Mouse (Mus musculus): ENCODE results near the gene Vash2. TPM values are rescaled to one million over a fixed set of nuclear protein-coding genes. Genes with fewer than 3 reads are reported as not detected.
A peak's percentile ranks its signal among the peaks of the same experiment; 100 is the strongest.
"Not testable (repeated sequence)": the region's sequence is repeated elsewhere in the genome, so short reads cannot be mapped to it uniquely, and the experiment has no call there.

Gene Vash2
- 1 to 10 TPM; 3.3 to 4.4 TPM for total RNA-seq (2021)
- long read RNA-seq, experiment 1, full-length matches to known transcripts: 5 of 6 reads
- long read RNA-seq, experiment 1, partial matches to known transcripts: 0 of 6 reads
- long read RNA-seq, experiment 1, other reads (novel, unspliced or antisense): 1 of 6 reads
- long read RNA-seq, experiment 2, partial matches to known transcripts: 2 of 4 reads
- long read RNA-seq, experiment 2, other reads (novel, unspliced or antisense): 1 of 4 reads

DNA sequence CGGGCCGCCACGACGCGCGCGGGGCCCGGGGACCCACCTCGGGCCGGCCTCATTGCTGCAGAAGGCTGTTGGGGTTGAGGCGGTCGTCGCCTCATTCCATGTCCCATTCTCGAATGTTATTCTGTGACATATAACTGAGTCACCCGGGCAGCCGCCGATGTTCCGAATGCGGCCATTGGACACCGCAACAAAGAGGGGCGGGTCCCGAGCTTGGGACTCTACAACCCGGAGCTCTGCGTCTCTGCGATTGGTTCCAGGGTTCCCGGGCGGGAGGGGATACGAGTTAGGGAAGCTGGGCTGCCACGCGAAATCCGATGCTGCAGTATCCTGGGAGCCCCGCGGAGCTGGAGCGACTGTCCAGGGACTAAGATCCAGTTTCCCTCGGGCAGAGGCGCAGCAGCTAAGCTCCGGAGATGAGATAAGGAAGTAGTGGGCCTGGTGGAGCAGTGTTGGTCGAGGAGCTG, at the start of gene Vash2:
Vash2 (minus strand) TSS at position 197 of the 464 bp plus-strand sequence.
- peak; percentile 78 to 79 for DNase-seq (ENCODE audit: low spot score in 2 of 2)
- intact Hi-C loops (cut with DNase I): no loop called here

DNA sequence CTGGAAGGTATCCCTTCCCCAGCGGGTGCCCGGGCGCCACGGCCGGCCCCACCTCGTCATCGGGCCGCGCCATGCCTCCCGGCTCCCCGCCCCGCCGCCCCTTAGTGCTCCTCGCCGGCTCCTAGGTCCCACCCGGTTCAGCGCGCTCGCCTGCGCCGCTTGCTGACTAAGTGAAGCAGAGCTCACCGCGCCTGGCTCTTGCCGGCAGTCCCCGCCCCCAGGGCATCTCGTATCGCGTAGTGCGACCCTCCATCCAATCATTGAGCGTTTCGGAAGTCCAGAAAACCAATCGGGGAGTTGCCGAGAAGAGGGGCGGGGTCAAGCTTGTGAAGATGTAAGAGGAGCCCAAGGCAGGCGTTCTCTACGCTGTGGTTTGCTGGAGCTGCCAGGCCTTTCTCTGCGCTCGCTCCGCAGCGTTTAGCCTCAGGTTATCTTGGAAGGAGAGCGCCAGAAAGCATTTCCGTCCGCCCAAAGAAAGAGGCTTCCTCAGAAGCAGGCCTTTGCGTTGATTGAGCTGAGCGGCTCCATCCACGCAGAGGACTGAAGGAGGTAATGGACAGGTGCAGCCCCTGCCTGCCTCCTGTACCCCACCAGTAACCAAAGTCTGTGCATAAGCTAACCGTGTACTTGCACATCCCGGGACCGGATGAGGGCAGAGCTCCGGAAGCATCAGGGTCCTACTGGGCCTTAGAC, 47.1 kb upstream of the Vash2 start, which contains the start of gene Flvcr1:
Flvcr1 (minus strand) TSS at position 138 of the 693 bp plus-strand sequence.
- peak; percentile 99 to 100 for DNase-seq (ENCODE audit: low spot score in 2 of 2)
- intact Hi-C loops (cut with DNase I): no loop called here

- intact Hi-C loops (cut with DNase I): no loop called here
Measured at GRCm38 (mm10) chr1:191025016-191026012, 46.2 kb upstream of the Vash2 start.

GRCm38 (mm10) chr1:191023806-191024205, 44.7 kb upstream of the Vash2 start:
- DNase-seq (ENCODE audit: low spot score in 2 of 2); intact Hi-C loops (cut with DNase I): not testable (repeated sequence)

More at GRCm38 (mm10) chr1:191025016-191026012, 46.2 kb upstream of the Vash2 start:
- DNase-seq (ENCODE audit: low spot score in 2 of 2): peak; percentile 22 to 41

DNA sequence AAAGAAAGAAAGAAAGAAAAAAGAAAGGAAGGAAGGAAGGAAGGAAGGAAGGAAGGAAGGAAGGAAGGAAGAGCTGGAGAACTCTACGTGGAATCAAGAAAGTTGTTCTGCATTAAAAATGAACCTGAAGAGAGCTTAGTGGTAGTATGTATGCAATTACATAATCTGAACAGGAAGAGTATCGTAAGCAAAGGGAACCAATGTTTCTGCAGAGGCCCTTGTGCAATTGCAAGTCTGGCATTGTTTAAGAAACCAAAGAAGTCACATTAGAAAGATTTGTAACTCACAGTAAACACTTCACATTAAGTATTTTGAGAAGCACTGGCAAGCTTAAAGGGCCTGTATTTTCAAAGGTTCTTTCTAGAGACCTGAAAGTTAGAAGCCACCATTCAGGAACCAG, 44.0 kb upstream of the Vash2 start:
- no peak for DNase-seq (ENCODE audit: low spot score in 2 of 2)
- intact Hi-C loops (cut with DNase I): no loop called here

DNA sequence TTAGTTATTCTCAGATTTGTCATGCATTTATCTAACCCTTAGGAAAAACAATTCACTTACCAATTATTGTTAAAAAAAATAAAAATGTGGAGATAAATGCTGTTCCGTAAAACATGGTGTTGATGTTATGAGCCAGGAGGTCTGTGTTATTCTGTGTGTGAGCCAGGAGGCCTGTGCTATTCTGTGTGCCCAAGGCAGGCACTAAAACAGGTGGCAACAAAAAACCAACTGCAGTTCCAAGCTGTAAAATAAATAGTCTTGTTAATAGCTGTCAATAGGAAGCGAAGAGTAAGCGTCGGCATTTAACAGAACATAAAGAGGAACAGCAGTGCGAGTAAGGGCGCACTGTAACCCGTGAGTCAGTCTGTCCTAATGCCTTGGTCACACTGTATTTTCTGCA, 41.9 kb upstream of the Vash2 start:
- DNase-seq (ENCODE audit: low spot score in 2 of 2): no peak
- intact Hi-C loops (cut with DNase I): no loop called here

DNA sequence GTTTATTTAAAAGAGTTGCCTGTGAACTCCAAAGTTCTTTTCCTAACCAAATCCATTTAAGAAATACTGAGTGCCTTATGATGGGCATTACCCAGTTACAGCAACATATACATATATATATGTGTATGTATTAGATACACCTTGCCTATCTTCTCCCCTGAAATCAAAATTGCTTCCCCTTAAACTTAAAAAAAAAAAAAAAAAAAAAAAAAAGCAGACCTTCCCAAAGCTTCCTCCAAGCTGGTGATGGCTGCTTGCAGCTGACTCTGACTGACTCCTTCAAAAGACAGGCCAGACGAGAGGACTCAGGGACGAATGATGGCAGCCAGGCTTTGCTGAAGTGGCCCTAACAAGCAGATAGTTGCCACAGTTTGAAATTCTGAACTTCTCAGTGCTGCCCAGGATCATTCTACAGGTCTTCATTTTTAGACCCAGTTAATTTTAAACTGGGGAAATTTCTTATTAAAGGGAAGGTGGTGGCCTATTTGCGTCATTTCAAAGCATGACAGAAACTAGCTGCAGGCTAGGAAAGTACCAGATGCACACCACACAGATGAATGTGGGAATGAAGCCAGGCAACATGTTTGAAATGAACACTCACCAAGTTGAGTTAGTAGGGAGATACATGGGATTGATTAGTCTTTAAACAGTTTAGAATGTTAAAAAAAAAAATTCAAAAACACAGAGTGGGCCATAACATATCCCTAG, 41.3 kb upstream of the Vash2 start:
- no peak for DNase-seq (ENCODE audit: low spot score in 2 of 2)
- intact Hi-C loops (cut with DNase I): no loop called here

GRCm38 (mm10) chr1:191019803-191020202, 40.7 kb upstream of the Vash2 start:
- intact Hi-C loops (cut with DNase I): no loop called here
- no peak for DNase-seq (ENCODE audit: low spot score in 2 of 2)

DNA sequence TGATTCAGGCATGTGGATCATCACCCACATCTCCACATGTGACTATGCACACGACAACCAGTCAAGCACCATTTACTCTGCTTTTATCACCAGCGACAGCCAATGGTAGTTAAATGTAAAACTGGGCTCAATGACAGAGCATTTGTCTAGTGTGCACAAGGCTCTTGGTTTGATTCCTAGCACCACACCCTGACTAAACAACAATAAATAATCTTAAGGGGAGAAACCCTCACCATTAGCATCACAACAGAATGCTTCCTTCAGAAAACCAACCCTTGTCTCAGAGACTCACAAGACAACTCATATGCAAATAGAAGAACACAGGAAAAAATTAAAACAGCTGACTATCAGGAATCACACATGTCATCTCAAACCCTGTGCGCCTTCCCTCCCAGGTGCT, 35.2 kb upstream of the Vash2 start:
- no peak for DNase-seq (ENCODE audit: low spot score in 2 of 2)
- intact Hi-C loops (cut with DNase I): no loop called here

DNA sequence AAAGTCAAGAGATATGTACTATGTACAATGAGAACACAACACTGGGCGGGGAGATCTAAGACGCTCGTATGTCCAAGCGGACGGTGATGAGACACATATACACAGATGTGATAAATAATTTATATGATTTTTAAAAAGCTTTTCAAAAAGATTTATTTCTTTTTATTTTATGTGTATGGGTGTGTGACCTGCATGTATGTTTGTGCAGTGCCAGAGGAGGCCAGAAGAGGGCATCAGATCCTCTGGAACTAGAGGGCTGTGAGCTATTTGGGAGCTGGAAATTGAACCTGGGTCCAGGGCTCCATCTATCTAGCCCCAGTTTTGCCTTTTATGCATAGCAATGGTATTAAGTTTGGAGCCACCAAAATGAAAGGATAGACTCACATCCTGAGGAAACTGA, 29.6 kb upstream of the Vash2 start:
- intact Hi-C loops (cut with DNase I): loop anchor here (5.0 kb wide), 1 partner anchor 66 kb away; no protein-coding TSS in a partner anchor
- no peak for DNase-seq (ENCODE audit: low spot score in 2 of 2)

- DNase-seq (ENCODE audit: low spot score in 2 of 2): no peak
- intact Hi-C loops (cut with DNase I): no loop called here
Measured at GRCm38 (mm10) chr1:191002201-191002600, 23.1 kb upstream of the Vash2 start.

DNA sequence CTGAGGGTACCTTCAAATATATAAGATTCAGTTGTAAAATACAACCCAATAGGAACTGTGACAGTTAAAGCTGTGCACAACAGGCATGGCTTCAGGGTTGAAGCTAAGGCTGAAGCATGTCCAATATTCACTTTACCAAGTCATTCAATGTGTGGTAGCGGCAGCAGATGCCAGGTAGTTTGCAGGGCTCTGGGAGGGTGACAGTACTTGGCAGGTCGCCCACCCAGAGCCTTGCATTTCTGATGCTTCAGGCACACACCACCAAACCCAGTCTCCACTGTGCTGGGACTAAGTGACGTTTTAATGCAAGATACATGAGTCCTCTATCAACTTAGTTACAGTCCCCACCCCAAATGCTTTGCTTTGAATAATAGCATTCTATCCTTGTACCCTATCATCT, 21.6 kb upstream of the Vash2 start:
- intact Hi-C loops (cut with DNase I): no loop called here

DNA sequence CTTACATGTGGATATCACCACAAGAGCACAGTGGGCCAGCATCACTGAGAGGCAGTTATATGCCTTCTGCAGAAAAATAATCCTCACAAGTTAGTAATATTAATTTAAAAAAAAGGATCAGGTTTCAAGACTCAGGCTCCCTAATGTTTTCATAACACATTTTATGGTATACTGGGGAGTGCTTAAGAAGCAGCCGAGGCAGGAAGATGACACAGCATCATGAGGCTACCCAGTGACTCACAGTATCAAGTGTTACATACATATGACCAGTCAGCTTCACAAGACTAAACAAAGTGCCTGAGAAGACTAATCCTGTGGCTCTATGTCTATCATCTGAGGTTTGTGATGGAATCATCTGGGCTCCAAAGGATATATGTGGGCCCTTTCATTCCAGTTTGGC, 18.9 kb upstream of the Vash2 start:
- intact Hi-C loops (cut with DNase I): no loop called here

More for the DNA sequence above, 21.6 kb upstream of the Vash2 start:
- DNase-seq (ENCODE audit: low spot score in 2 of 2): no peak

DNA sequence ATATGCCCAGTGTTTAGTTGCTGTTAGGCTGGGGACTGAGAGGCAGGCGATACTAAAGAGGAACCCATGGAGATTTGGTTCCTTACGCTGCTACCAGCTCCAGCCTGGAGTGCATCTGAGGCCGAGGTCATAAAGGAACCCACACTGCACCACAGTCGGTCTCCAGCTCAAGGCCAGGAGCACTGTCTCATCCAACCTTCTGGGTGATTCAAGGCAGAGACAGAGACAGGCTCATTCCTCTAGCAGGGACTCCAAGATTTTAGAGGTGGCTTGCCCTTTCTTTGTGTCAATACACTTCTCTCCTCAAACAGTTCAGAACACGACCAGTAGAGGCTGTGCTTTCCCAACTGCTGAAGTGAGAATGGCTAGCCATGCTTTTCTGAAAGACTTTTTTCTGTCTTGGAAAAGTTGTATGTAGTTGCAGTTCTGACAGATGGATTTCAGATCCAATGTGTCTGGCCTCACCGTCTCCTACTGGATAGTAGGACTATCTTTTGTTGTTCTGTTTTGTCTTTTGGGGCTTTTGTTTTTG, 17.3 kb upstream of the Vash2 start:
- no peak for DNase-seq (ENCODE audit: low spot score in 2 of 2)

More for the DNA sequence above, 18.9 kb upstream of the Vash2 start:
- DNase-seq (ENCODE audit: low spot score in 2 of 2): no peak

GRCm38 (mm10) chr1:190995548-190995947, 16.5 kb upstream of the Vash2 start:
- intact Hi-C loops (cut with DNase I): no loop called here

More for the DNA sequence above, 17.3 kb upstream of the Vash2 start:
- intact Hi-C loops (cut with DNase I): no loop called here

DNA sequence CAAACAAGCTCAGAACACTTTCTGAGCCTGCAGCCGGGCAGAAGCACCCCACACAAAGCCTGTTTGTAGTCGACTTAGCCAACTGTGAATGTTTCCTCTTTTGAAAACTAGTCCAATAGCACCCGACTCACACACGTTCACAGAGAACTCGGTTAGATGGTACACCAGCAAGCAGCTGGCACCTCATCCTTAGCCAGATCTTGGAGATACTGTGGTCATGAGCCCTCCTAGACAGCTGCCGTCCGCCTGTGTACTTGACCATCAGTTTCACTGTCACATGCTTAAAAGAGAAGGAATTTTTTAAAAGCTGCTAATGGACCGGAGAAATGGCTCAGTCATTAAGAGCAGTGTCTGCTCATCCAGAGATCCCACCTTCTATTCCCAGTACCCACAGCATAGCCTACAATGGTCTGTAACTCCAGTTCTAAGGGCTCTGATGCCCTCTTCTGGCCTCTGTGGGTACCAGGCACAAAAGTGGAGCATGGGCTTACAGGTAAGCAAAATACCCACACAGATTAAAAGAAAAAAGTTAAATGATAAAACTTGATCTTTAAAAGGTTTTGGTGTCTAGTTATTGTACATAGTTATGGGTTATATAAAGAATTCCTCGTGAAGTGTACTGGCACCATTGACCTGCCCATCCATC, 10.5 kb upstream of the Vash2 start:
- intact Hi-C loops (cut with DNase I): no loop called here

More at GRCm38 (mm10) chr1:190995548-190995947, 16.5 kb upstream of the Vash2 start:
- peak; percentile 48 to 51 for DNase-seq (ENCODE audit: low spot score in 2 of 2)

GRCm38 (mm10) chr1:190981412-190981811, 2.3 kb upstream of the Vash2 start:
- DNase-seq (ENCODE audit: low spot score in 2 of 2): no peak
- intact Hi-C loops (cut with DNase I): no loop called here

More for the DNA sequence above, 10.5 kb upstream of the Vash2 start:
- DNase-seq (ENCODE audit: low spot score in 2 of 2): no peak

- intact Hi-C loops (cut with DNase I): no loop called here
- no peak for DNase-seq (ENCODE audit: low spot score in 2 of 2)
Measured at GRCm38 (mm10) chr1:190980470-190980869, 1.4 kb upstream of the Vash2 start.

Data from left cerebral cortex, postnatal 14 days (tissue).